Mouse (Mus musculus): ENCODE data around the gene Acot3. TPM values are rescaled to one million over a fixed set of nuclear protein-coding genes. Genes with fewer than 3 reads are reported as not detected.
A peak's percentile ranks its signal among the peaks of the same experiment; 100 is the strongest.
"Not testable (repeated sequence)": the region's sequence is repeated elsewhere in the genome, so short reads cannot be mapped to it uniquely, and the experiment has no call there.

Acot3 gene
- 0.20 and 0.52 TPM in 2 replicates for polyA plus RNA-seq (2015; fragmentation: Nextera tagmentation; extraction: Ambion mirVana)

GRCm38 (mm10) chr12:84051937-84052474, at the start of gene Acot3:
Gene Acot3, plus strand, starts transcription at chr12:84052144.
- no peak within 1 kb of the TSS for H3K9ac ChIP-seq
- no peak within 1 kb of the TSS for H3K27ac ChIP-seq (replicated peaks)
- ATAC-seq (ENCODE audit: extremely low read depth, insufficient number of reproducible peaks, low FRiP score, low TSS enrichment): no peak
- no peaks in the 10 kb centered on the region for H3K36me3 ChIP-seq
- peaks cover 9% of the 10 kb centered on the region for H3K9me3 ChIP-seq
- WGBS: 62% methylated on average over 5 of the region's 5 CpGs
- peaks cover 8% of the 10 kb centered on the region for H3K4me1 ChIP-seq
- peaks cover 40% of the 10 kb centered on the region for H3K27me3 ChIP-seq (replicated peaks)
- H3K4me2 ChIP-seq: peak within 1 kb of the TSS; percentile 90
- H3K4me3 ChIP-seq: peak within 1 kb of the TSS; percentile 59

DNA sequence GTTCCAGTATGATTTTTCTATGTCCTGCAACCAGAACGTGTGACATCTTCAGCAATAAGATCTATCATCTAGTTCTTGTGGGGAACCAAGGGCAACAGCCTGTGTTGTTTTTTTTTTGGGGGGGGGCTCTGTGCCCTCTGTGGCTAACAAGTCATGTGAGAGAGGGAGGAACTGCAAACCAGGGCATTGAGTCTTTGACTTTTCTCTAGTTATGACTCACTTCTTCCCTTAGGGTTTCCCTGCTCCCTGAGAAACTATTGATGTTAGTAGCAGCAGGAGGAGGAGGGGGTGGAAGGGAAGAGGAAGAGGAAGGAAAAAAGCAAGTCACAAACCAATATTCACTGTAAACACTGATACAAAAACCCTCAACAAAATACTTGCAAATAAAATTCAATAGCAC, 48.1 kb upstream of the Acot3 start:
- no peak overlapping the region for H3K4me3 ChIP-seq
- ATAC-seq (ENCODE audit: extremely low read depth, insufficient number of reproducible peaks, low FRiP score, low TSS enrichment): no peak
- peaks cover 26% of the 10 kb centered on the region for H3K4me1 ChIP-seq
- no peak overlapping the region for H3K27ac ChIP-seq (replicated peaks)
- H3K4me2 ChIP-seq: no peak overlapping the region
- no peaks in the 10 kb centered on the region for H3K36me3 ChIP-seq
- 80% methylated on average over 1 of the region's 1 CpGs for WGBS
- no peak overlapping the region for H3K9ac ChIP-seq
- H3K27me3 ChIP-seq (replicated peaks): peaks cover 4% of the 10 kb centered on the region; the same call in 1 of the 2 replicates
- peaks cover 14% of the 10 kb centered on the region for H3K9me3 ChIP-seq

GRCm38 (mm10) chr12:84008251-84008650, 43.7 kb upstream of the Acot3 start:
- no peak overlapping the region for H3K4me3 ChIP-seq
- 84% methylated on average over 12 of the region's 12 CpGs for WGBS
- H3K27ac ChIP-seq (replicated peaks): no peak overlapping the region
- 0 out of 2 replicates have a peak overlapping the region, but pooled peaks have one; percentile 80 for H3K9ac ChIP-seq
- peaks cover 26% of the 10 kb centered on the region for H3K4me1 ChIP-seq
- H3K4me2 ChIP-seq: 0 out of 2 replicates have a peak overlapping the region, but pooled peaks have one; percentile 71
- no peaks in the 10 kb centered on the region for H3K9me3 ChIP-seq
- peaks cover 4% of the 10 kb centered on the region; the same call in 1 of the 2 replicates for H3K27me3 ChIP-seq (replicated peaks)
- H3K36me3 ChIP-seq: no peaks in the 10 kb centered on the region
- ATAC-seq (ENCODE audit: extremely low read depth, insufficient number of reproducible peaks, low FRiP score, low TSS enrichment): no peak

DNA sequence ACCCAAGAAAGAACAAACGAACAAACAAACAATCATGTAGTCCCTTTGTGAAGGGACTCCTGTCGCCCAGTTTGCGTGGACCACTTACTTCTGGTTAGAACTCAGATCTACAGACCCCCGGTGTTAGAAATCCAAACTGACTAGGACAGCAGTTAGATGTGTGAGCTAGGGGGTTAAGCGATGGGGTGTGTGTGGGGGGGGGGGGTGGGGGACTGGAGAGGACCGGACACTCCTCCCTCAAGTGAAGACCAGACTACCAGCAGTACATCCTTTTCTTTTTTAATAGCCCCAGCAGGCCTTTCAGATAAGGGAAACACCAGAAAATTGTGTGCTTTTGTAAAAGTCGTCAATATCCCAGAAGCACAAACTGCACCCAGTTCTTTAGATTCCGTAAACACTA, 43.2 kb upstream of the Acot3 start:
- Histone ChIP-seq H3K9ac (peak overlapping the region; percentile 80), H3K4me1 (peaks cover 26% of the 10 kb centered on the region), H3K4me3 (peak overlapping the region; percentile 57), H3K4me2 (peak overlapping the region; percentile 71), H3K9me3 (no peaks in the 10 kb centered on the region), H3K27ac (replicated peaks) (peak overlapping the region; percentile 67), H3K27me3 (replicated peaks) (peaks cover 4% of the 10 kb centered on the region; the same call in 1 of the 2 replicates), H3K36me3 (no peaks in the 10 kb centered on the region)
- WGBS: 56% methylated on average over 8 of the region's 8 CpGs
- ATAC-seq (ENCODE audit: extremely low read depth, insufficient number of reproducible peaks, low FRiP score, low TSS enrichment): no peak

GRCm38 (mm10) chr12:84009171-84009965, 42.6 kb upstream of the Acot3 start, which contains the start of gene Acot1:
Gene Acot1, plus strand, starts transcription at chr12:84009490.
- Histone ChIP-seq H3K4me1 (peaks cover 26% of the 10 kb centered on the region), H3K9ac (peak within 1 kb of the TSS; percentile 80), H3K4me2 (peak within 1 kb of the TSS; percentile 71), H3K27ac (replicated peaks) (peak within 1 kb of the TSS; percentile 67), H3K4me3 (peak within 1 kb of the TSS; percentile 57)
- not testable (repeated sequence) for H3K9me3 ChIP-seq; H3K27me3 ChIP-seq (replicated peaks); H3K36me3 ChIP-seq
- ATAC-seq (ENCODE audit: extremely low read depth, insufficient number of reproducible peaks, low FRiP score, low TSS enrichment): peak; percentile 80
- WGBS: 3% methylated on average over 59 of the region's 70 CpGs

DNA sequence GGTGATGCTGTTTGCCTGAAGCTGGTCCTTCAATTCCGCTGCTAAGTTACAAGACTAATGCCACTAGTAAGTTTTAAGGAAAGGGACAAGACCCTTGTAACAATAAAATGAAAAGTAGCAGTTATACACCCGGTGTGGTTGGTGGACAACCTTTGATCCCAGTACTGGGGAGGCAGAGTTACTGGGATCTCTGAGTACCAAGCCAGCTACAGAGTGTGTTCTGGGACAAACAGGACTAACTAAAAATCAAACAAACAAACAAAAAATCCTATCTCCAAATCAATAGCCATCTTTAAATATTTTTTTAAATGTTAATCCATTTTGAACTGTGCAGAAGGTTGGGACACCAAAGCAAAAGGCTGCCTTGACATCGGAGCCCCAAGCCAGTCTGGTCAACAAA, 41.7 kb upstream of the Acot3 start:
- peaks cover 26% of the 10 kb centered on the region for H3K4me1 ChIP-seq
- H3K4me3 ChIP-seq: peak overlapping the region; percentile 57
- peaks cover 4% of the 10 kb centered on the region for H3K36me3 ChIP-seq
- H3K27ac ChIP-seq (replicated peaks): no peak overlapping the region
- no peak for ATAC-seq (ENCODE audit: extremely low read depth, insufficient number of reproducible peaks, low FRiP score, low TSS enrichment)
- H3K27me3 ChIP-seq (replicated peaks): peaks cover 4% of the 10 kb centered on the region; the same call in 1 of the 2 replicates
- H3K4me2 ChIP-seq: peak overlapping the region; percentile 71
- peak overlapping the region; percentile 80 for H3K9ac ChIP-seq
- no peaks in the 10 kb centered on the region for H3K9me3 ChIP-seq
- WGBS: 76% methylated on average over 3 of the region's 3 CpGs

DNA sequence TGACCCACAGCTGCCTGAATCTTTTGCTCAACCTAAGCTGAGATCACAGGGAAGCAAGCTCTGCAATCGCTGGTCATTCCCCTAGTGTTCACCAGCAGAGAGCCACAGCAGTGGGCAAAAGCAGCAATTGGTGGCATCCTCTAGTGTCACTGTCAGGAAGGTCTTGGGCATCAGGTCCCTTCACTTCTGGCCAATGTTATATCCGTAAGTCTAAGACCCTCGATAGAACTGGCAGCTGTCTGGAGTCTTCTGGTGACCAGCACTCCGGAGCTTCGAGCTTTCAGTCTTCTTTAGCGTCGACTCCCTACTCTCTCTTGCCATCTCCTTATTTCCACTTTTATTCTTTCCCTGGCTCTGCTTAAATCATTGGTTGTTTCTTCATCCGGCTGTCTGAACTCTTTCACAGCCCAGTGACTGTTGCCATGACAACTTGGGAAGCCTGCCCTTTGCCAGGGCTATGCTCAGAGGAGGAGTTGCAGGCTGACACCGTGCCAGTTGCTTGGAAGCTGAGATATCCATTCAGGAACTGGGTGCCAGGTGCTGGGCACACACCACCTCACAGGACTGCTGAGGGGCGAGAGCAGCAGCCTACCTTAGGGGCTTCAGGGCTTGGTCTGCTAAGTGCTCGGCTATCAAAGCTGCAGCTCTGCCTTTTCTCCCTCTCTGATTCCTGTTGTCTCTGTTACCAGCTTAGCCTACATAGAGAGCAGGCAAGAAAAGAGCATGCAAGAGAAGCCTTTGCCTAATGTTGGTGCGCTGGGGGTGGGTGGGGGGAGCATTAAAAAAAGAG, 40.5 kb upstream of the Acot3 start:
- H3K27me3 ChIP-seq (replicated peaks): peaks cover 4% of the 10 kb centered on the region; the same call in 1 of the 2 replicates
- peak overlapping the region; percentile 57 for H3K4me3 ChIP-seq
- peaks cover 26% of the 10 kb centered on the region for H3K4me1 ChIP-seq
- no peak overlapping the region for H3K9ac ChIP-seq
- peaks cover 10% of the 10 kb centered on the region for H3K36me3 ChIP-seq
- WGBS: 56% methylated on average over 12 of the region's 12 CpGs
- peak overlapping the region; percentile 71 for H3K4me2 ChIP-seq
- no peak for ATAC-seq (ENCODE audit: extremely low read depth, insufficient number of reproducible peaks, low FRiP score, low TSS enrichment)
- H3K27ac ChIP-seq (replicated peaks): no peak overlapping the region
- H3K9me3 ChIP-seq: no peaks in the 10 kb centered on the region

GRCm38 (mm10) chr12:84013130-84013529, 38.8 kb upstream of the Acot3 start:
- ATAC-seq (ENCODE audit: extremely low read depth, insufficient number of reproducible peaks, low FRiP score, low TSS enrichment): no peak
- no peak overlapping the region for H3K4me3 ChIP-seq
- H3K9ac ChIP-seq: no peak overlapping the region
- H3K4me2 ChIP-seq: no peak overlapping the region
- peaks cover 26% of the 10 kb centered on the region for H3K4me1 ChIP-seq
- H3K27ac ChIP-seq (replicated peaks): no peak overlapping the region
- WGBS: 66% methylated on average over 6 of the region's 6 CpGs
- H3K27me3 ChIP-seq (replicated peaks): peaks cover 4% of the 10 kb centered on the region; the same call in 1 of the 2 replicates
- peaks cover 14% of the 10 kb centered on the region for H3K36me3 ChIP-seq
- H3K9me3 ChIP-seq: no peaks in the 10 kb centered on the region

GRCm38 (mm10) chr12:84013701-84014100, 38.2 kb upstream of the Acot3 start:
- ATAC-seq (ENCODE audit: extremely low read depth, insufficient number of reproducible peaks, low FRiP score, low TSS enrichment): no peak
- no peak overlapping the region for H3K27ac ChIP-seq (replicated peaks)
- no peaks in the 10 kb centered on the region for H3K27me3 ChIP-seq (replicated peaks)
- H3K4me1 ChIP-seq: peaks cover 21% of the 10 kb centered on the region
- no peak overlapping the region for H3K9ac ChIP-seq
- 88% methylated on average over 7 of the region's 7 CpGs for WGBS
- peaks cover 14% of the 10 kb centered on the region for H3K36me3 ChIP-seq
- H3K4me3 ChIP-seq: no peak overlapping the region
- H3K9me3 ChIP-seq: no peaks in the 10 kb centered on the region
- no peak overlapping the region for H3K4me2 ChIP-seq

DNA sequence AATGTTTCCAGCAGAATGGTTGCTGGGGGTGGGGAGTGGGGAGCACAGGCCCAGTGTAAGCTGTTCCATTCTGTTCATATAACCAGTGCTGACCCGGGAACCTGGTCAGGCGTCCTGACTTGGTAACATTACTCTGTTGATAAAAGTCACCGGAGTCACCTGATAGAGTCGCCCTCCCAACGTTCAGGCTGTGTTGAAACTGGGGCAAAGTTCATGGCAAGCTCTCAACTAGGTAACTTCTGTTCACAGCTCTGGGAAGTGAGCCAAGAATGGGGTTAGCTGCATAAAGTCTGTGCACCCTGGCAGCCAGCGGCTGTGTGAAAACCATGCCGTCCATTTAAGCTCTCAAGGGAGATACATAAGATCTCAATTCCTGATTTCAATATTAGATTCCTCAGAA, 31.4 kb upstream of the Acot3 start:
- H3K4me2 ChIP-seq: peak overlapping the region; percentile 16
- H3K4me3 ChIP-seq; H3K9me3 ChIP-seq; H3K9ac ChIP-seq; H3K36me3 ChIP-seq; H3K27me3 ChIP-seq (replicated peaks): not testable (repeated sequence)
- WGBS: 14% methylated on average over 7 of the region's 7 CpGs
- 0 out of 2 replicates have a peak overlapping the region, but pooled peaks have one; percentile 43 for H3K27ac ChIP-seq (replicated peaks)
- ATAC-seq (ENCODE audit: extremely low read depth, insufficient number of reproducible peaks, low FRiP score, low TSS enrichment): peak; percentile 51; the same call in 1 of the 2 replicates
- H3K4me1 ChIP-seq: peaks cover 16% of the 10 kb centered on the region

DNA sequence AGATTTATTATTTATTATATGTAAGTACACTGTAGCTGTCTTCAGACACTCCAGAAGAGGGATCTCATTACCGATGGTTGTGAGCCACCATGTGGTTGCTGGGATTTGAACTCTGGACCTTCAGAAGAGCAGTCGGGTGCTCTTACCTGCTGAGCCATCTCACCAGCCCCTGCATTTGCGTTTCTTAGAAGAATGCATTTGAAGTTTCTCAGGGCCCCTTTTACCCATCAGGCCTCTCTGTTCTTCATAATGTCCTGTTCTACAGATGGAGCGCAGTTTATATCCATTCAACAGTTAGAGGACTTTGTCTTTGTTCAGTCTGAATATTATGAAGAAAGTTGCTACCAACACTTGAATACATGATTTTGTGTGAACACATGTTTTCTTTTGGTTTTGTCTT, 29.7 kb upstream of the Acot3 start:
- WGBS: 90% methylated on average over 4 of the region's 4 CpGs
- H3K9ac ChIP-seq; H3K4me2 ChIP-seq; H3K9me3 ChIP-seq; H3K27ac ChIP-seq (replicated peaks); ATAC-seq (ENCODE audit: extremely low read depth, insufficient number of reproducible peaks, low FRiP score, low TSS enrichment); H3K36me3 ChIP-seq; H3K27me3 ChIP-seq (replicated peaks); H3K4me3 ChIP-seq: not testable (repeated sequence)
- peaks cover 16% of the 10 kb centered on the region for H3K4me1 ChIP-seq

Data from heart, embryonic 13.5 days (tissue).